Mouse (Mus musculus) left cerebral cortex, adult 6 months (tissue): Measurements from ENCODE around the gene Emc10. TPM values are rescaled to one million over a fixed set of nuclear protein-coding genes. Genes with fewer than 3 reads are reported as not detected.

Source experiments
- long read RNA-seq, 2 experiments: library from polyadenylated mRNA; unstranded; transcript quantifications; one replicate each; pipeline ENCODE4 v2.0.0; 2019 to 2020
- polyA plus RNA-seq: library from polyadenylated mRNA; unstranded; fragments of <200 nt; fragmentation: Nextera tagmentation; gene quantifications from 2 replicates; pipeline ENCODE4 v1.2.3, GENCODE M21; 2021

The Emc10 gene
- polyA plus RNA-seq, result 176 and 362 TPM in 2 replicates
- long read RNA-seq, experiment 1, transcript Emc10-202 (7 exons, 1,872 nt), result major isoform, 784 of 1,034 reads
- long read RNA-seq, experiment 1, transcript Emc10-201 (8 exons, 1,662 nt), result minor isoform, 202 of 1,034 reads
- long read RNA-seq, experiment 1, partial matches to known transcripts, result 27 of 1,034 reads
- long read RNA-seq, experiment 1, other reads (novel, unspliced or antisense), result 18 of 1,034 reads
- long read RNA-seq, experiment 2, transcript Emc10-202 (7 exons, 1,872 nt), result major isoform, 163 of 241 reads
- long read RNA-seq, experiment 2, transcript Emc10-201 (8 exons, 1,662 nt), result minor isoform, 34 of 241 reads
- long read RNA-seq, experiment 2, partial matches to known transcripts, result 12 of 241 reads
- long read RNA-seq, experiment 2, other reads (novel, unspliced or antisense), result 32 of 241 reads

GRCm38 (mm10) chr7:44495992-44496770 is at the start of gene Emc10, which contains the start of gene Fam71e1:
Gene Emc10, minus strand, starts transcription at chr7:44496529.
Gene Fam71e1, plus strand, starts transcription at chr7:44496581.

GRCm38 (mm10) chr7:44531946-44532732 is 35.8 kb upstream of the Emc10 start, which contains the start of gene Spib:
Gene Spib, minus strand, starts transcription at chr7:44532071.

GRCm38 (mm10) chr7:44524502-44524901 is 28.2 kb upstream of the Emc10 start, which contains the start of gene Mybpc2:
Gene Mybpc2, minus strand, starts transcription at chr7:44524656.

GRCm38 (mm10) chr7:44467811-44468411 is 28.4 kb downstream of the Emc10 start, which contains the start of gene Josd2:
Gene Josd2, plus strand, starts transcription at chr7:44467980.

GRCm38 (mm10) chr7:44465111-44465510 is 31.2 kb downstream of the Emc10 start, which contains the start of gene Aspdh:
Gene Aspdh, plus strand, starts transcription at chr7:44465391.

Other genes starting within 250 kb of the Emc10 start
- 2.1 TPM in 2 replicates for gene 1700028J19Rik, start 249.8 kb downstream of the Emc10 start, polyA plus RNA-seq
- gene 2410002F23Rik, start 249.8 kb downstream of the Emc10 start, polyA plus RNA-seq, result 86.1 and 106 TPM in 2 replicates
- not detected in 2 replicates for gene Acp4, start 239.2 kb downstream of the Emc10 start, polyA plus RNA-seq
- gene Gm15517, start 235.1 kb downstream of the Emc10 start, polyA plus RNA-seq, result not detected in 2 replicates
- gene Clec11a, start 189.6 kb downstream of the Emc10 start, polyA plus RNA-seq, result 3.2 and 3.9 TPM in 2 replicates
- 86.1 and 191 TPM in 2 replicates for gene Shank1, start 186.3 kb downstream of the Emc10 start, polyA plus RNA-seq
- 35.1 and 37.3 TPM in 2 replicates for gene Syt3, start 112.4 kb downstream of the Emc10 start, polyA plus RNA-seq
- 1.7 TPM in 2 replicates for gene 1700008O03Rik, start 110.7 kb downstream of the Emc10 start, polyA plus RNA-seq
- gene Lrrc4b, start 67.5 kb downstream of the Emc10 start, polyA plus RNA-seq, result 6.2 and 11.6 TPM in 2 replicates
- gene Aspdh, start 31.1 kb downstream of the Emc10 start, polyA plus RNA-seq, result 0.58 and 0.73 TPM in 2 replicates
- 104 and 106 TPM in 2 replicates for gene Josd2, start 28.5 kb downstream of the Emc10 start, polyA plus RNA-seq
- gene Fam71e1, start 52 bp upstream of the Emc10 start, polyA plus RNA-seq, result 6.3 and 9.3 TPM in 2 replicates
- 0.15 and 0.18 TPM in 2 replicates for gene Mybpc2, start 28.1 kb upstream of the Emc10 start, polyA plus RNA-seq
- gene Spib, start 35.5 kb upstream of the Emc10 start, polyA plus RNA-seq, result 0.05 TPM in 1 of 2 replicates, not detected in the other
- gene Pold1, start 52.3 kb upstream of the Emc10 start, polyA plus RNA-seq, result 5.5 and 5.9 TPM in 2 replicates
- 42.0 and 67.6 TPM in 2 replicates for gene Nr1h2, start 57.4 kb upstream of the Emc10 start, polyA plus RNA-seq
- 0.23 and 0.34 TPM in 2 replicates for gene Napsa, start 75.9 kb upstream of the Emc10 start, polyA plus RNA-seq
- 2.6 and 34.9 TPM in 2 replicates for gene Kcnc3, start 94.1 kb upstream of the Emc10 start, polyA plus RNA-seq
- gene Myh14, start 174.3 kb upstream of the Emc10 start, polyA plus RNA-seq, result 20.8 and 23.6 TPM in 2 replicates
- gene Izumo2, start 212.2 kb upstream of the Emc10 start, polyA plus RNA-seq, result not detected in 2 replicates